Mouse (Mus musculus): ENCODE results near the gene Kif6.

DNA sequence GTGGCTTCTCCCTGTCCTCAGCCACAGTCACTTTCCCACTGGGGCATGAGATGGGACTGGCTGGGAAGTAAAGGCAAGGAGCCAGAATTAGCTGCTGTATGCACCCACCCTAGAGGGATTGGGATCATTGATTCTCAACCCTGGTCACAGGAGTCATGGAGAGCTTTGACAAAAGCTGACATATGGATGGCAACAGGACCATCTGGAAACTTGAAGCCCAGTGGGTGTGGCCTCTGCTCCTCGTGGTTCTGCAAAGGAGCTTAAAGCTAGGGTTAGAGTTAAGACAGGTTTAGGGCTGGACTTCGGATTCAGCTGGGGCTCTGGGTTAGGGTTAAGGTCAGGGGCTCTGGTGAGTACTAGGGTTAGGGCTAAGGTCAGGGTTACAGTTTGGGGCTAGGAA, 69.2 kb downstream of the Kif6 start:
- TF ChIP-seq CTCF (IDR thresholded peaks at IDR 0.05) (no peak), POLR2A (IDR thresholded peaks at IDR 0.05; ENCODE audit: insufficient read depth, low read depth, low read length) (no peak), EP300 (IDR thresholded peaks at IDR 0.05; ENCODE audit: insufficient read depth, low read depth, low read length) (no peak)

Measured in heart, adult 2 months (tissue).